Mouse (Mus musculus) hematopoietic stem cell, adult 5-6 weeks (primary cell): ENCODE results near the gene Cage1. TPM values are rescaled to one million over a fixed set of nuclear protein-coding genes. Genes with fewer than 3 reads are reported as not detected.

Experiments used
- total RNA-seq: library from RNA; stranded (forward); fragments of 172-1452, 232-1000 nt; gene quantifications from 2 replicates; pipeline ENCODE4 v1.2.3, GENCODE M21; 2017

Gene Cage1
- total RNA-seq, 1 experiment from 2014 or later = 2.7 TPM

Other genes with a start within 250 kb of the Cage1 start
- 101 and 117 TPM in 2 replicates for gene Ssr1, start 42.9 kb downstream of the Cage1 start, total RNA-seq
- gene Riok1, start 74 bp downstream of the Cage1 start, total RNA-seq = 187 and 196 TPM in 2 replicates
- gene Dsp, start 114.2 kb upstream of the Cage1 start, total RNA-seq = 0.35 and 0.69 TPM in 2 replicates
- gene Snrnp48, start 167.9 kb upstream of the Cage1 start, total RNA-seq = 131 and 143 TPM in 2 replicates